Mouse (Mus musculus) limb, embryonic 13.5 days (tissue): ENCODE measurements around the gene Rfxank. TPM values are rescaled to one million over a fixed set of nuclear protein-coding genes. Genes with fewer than 3 reads are reported as not detected.
A peak's percentile ranks its signal among the peaks of the same experiment; 100 is the strongest.

Source experiments
- ATAC-seq: fragments of 200-750 bp; cut with Nextera tagmentation; 2 replicates; pipeline ENCODE4 v1.8.0; 2017; ENCODE audit warnings: low read depth, moderate number of reproducible peaks, moderate TSS enrichment; ENCODE audit not compliant: low FRiP score
- H3K27ac ChIP-seq: fragments of 300-500 bp; sonication (generic); 2 replicates; pipeline ENCODE4 v1.5.1; 2015; ENCODE audit warnings: inconsistent platforms, mild to moderate bottlenecking, moderate library complexity
- H3K27me3 ChIP-seq: fragments of 300-500 bp; sonication (generic); 2 replicates; pipeline ENCODE4 v1.6.1; 2015; ENCODE audit warnings: mild to moderate bottlenecking, inconsistent platforms
- H3K36me3 ChIP-seq: fragments of 300-500 bp; sonication (generic); 2 replicates; pipeline ENCODE4 v1.6.1; 2015; ENCODE audit warnings: inconsistent platforms, mild to moderate bottlenecking, moderate library complexity
- H3K4me1 ChIP-seq: fragments of 300-500 bp; sonication (generic); 2 replicates; pipeline ENCODE4 v1.6.1; 2015; ENCODE audit warnings: inconsistent platforms
- H3K4me2 ChIP-seq: fragments of 300-500 bp; sonication (generic); replicated peaks from 2 replicates; pipeline ENCODE4 v1.6.1; 2015; ENCODE audit warnings: inconsistent platforms, mild to moderate bottlenecking, moderate library complexity
- H3K4me3 ChIP-seq: fragments of 300-500 bp; sonication (generic); 2 replicates; pipeline ENCODE4 v1.5.1; 2015; ENCODE audit warnings: moderate library complexity, mild to moderate bottlenecking, inconsistent platforms
- H3K9ac ChIP-seq: fragments of 300-500 bp; sonication (generic); 2 replicates; pipeline ENCODE4 v1.6.1; 2015; ENCODE audit warnings: mild to moderate bottlenecking, inconsistent platforms
- H3K9me3 ChIP-seq: fragments of 300-500 bp; sonication (generic); 2 replicates; pipeline ENCODE4 v1.6.1; 2016; ENCODE audit warnings: inconsistent platforms
- WGBS: fragments of 180-500 bp; shearing (Covaris S2); methylation state at CpG from one replicate; pipeline ENCODE4 v1.1.7; 2015; 5-methylcytosine and 5-hydroxymethylcytosine counted together
- polyA plus RNA-seq: library from polyadenylated mRNA; unstranded; fragments of >200 nt; fragmentation: Nextera tagmentation; extraction: Ambion mirVana; gene quantifications from 2 replicates; pipeline ENCODE4 v1.2.1, GENCODE M21; 2015

Gene Rfxank
- polyA plus RNA-seq, 1 experiment from 2014 or later, result 26.0 TPM

DNA sequence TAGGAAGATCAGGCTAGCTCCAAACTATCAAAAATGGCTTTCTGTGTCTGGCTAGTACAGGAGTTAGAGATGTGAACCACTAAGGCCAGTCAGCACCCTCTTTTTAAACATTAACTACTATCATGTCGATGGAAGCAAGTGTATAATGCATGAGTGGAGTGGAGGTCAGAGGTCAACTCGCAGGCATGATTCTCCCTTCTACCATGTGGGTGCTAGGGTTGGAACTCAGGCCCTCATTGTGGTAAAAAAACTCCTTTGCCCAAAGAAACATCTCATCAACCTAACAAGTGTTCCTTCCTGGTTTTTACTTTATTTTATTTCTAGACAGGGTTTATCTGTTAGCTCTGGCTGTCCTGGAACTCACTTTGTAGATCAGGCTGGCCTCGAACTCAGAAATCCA is 31.8 kb upstream of the Rfxank start:
- WGBS, result 86% methylated on average over 3 of the region's 3 CpGs
- Histone ChIP-seq H3K4me2 (no peak overlapping the region), H3K9me3 (no peaks in the 10 kb centered on the region), H3K27ac (no peak overlapping the region), H3K4me3 (no peak overlapping the region), H3K36me3 (0 out of 2 replicates have a peak, but pooled peaks cover 5% of the 10 kb centered on the region), H3K4me1 (peaks cover 17% of the 10 kb centered on the region), H3K27me3 (peaks cover 14% of the 10 kb centered on the region), H3K9ac (no peak overlapping the region)
- ATAC-seq, result no peak

DNA sequence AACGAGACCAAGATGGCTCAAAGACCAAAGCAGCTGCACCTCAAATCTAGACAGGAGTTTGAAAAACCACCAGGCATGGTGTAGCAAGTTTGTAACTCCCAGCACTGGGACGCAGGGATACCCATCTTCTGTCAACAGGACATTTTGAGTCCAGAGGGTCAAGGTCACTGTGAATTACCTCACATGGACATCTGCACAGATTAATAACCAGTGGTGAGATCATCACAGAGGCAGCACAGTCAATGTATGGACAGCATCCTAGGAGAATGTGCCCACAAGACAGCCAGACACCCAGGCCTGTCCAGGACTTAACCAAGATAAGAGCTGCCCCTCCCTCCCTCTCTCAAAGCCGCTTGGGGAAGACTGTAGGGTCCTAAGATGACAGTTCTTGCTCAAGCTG is 31.2 kb upstream of the Rfxank start:
- WGBS, result 73% methylated on average over 3 of the region's 3 CpGs
- Histone ChIP-seq H3K9me3 (no peaks in the 10 kb centered on the region), H3K4me3 (no peak overlapping the region), H3K27me3 (peaks cover 21% of the 10 kb centered on the region), H3K4me1 (peaks cover 17% of the 10 kb centered on the region), H3K36me3 (0 out of 2 replicates have a peak, but pooled peaks cover 5% of the 10 kb centered on the region), H3K4me2 (no peak overlapping the region), H3K9ac (no peak overlapping the region), H3K27ac (no peak overlapping the region)
- no peak for ATAC-seq

GRCm38 (mm10) chr8:70166504-70167110 is 27.7 kb upstream of the Rfxank start:
- H3K4me1 ChIP-seq, result 0 out of 2 replicates have a peak, but pooled peaks cover 4% of the 10 kb centered on the region
- ATAC-seq, result peak; percentile 84
- no peak overlapping the region for H3K27ac ChIP-seq
- H3K4me3 ChIP-seq, result peak overlapping the region; percentile 26
- 5% methylated on average over 21 of the region's 21 CpGs for WGBS
- peak overlapping the region; percentile 60 for H3K4me2 ChIP-seq
- H3K9me3 ChIP-seq, result no peaks in the 10 kb centered on the region
- H3K9ac ChIP-seq, result peak overlapping the region; percentile 50
- H3K36me3 ChIP-seq, result no peaks in the 10 kb centered on the region
- H3K27me3 ChIP-seq, result peaks cover 35% of the 10 kb centered on the region

GRCm38 (mm10) chr8:70163316-70163715 is 24.4 kb upstream of the Rfxank start:
- no peak for ATAC-seq
- H3K36me3 ChIP-seq, result no peaks in the 10 kb centered on the region
- H3K4me3 ChIP-seq, result no peak overlapping the region
- H3K9ac ChIP-seq, result no peak overlapping the region
- WGBS, result 84% methylated on average over 3 of the region's 3 CpGs
- H3K27me3 ChIP-seq, result peaks cover 35% of the 10 kb centered on the region
- H3K4me2 ChIP-seq, result no peak overlapping the region
- peaks cover 5% of the 10 kb centered on the region; the same call in 1 of the 2 replicates for H3K4me1 ChIP-seq
- H3K27ac ChIP-seq, result no peak overlapping the region
- no peaks in the 10 kb centered on the region; the same call in 1 of the 2 replicates for H3K9me3 ChIP-seq

DNA sequence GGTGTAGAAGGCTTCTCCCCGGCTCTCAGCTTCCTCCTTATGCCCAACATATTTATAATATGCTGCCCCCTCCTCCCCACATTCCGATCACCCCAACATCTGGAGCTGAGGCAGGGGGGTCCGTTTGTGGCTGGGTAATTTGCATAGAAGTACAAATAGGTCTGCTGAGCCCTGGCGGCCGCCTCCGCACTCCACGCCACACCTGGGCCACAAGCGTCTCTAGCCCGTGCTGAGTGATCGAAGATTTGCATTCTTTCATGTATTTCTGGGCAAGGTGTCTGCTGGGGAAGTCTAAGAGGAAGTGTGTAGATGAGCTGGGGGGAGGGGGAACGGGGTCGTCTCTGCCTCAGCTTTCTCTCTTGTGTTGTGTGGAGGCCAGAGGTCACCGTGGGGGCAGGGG is 21.1 kb upstream of the Rfxank start:
- 66% methylated on average over 13 of the region's 13 CpGs for WGBS
- Histone ChIP-seq H3K27ac (no peak overlapping the region), H3K9ac (no peak overlapping the region), H3K9me3 (no peaks in the 10 kb centered on the region; the same call in 1 of the 2 replicates), H3K36me3 (no peaks in the 10 kb centered on the region), H3K27me3 (peaks cover 18% of the 10 kb centered on the region), H3K4me2 (no peak overlapping the region), H3K4me3 (no peak overlapping the region), H3K4me1 (peaks cover 8% of the 10 kb centered on the region; the same call in 1 of the 2 replicates)
- no peak for ATAC-seq

GRCm38 (mm10) chr8:70159211-70159610 is 20.3 kb upstream of the Rfxank start:
- Histone ChIP-seq H3K9me3 (no peaks in the 10 kb centered on the region; the same call in 1 of the 2 replicates), H3K36me3 (no peaks in the 10 kb centered on the region), H3K9ac (no peak overlapping the region), H3K4me2 (no peak overlapping the region), H3K27ac (no peak overlapping the region), H3K27me3 (peaks cover 12% of the 10 kb centered on the region), H3K4me3 (0 out of 2 replicates have a peak overlapping the region, but pooled peaks have one; percentile 53), H3K4me1 (peaks cover 8% of the 10 kb centered on the region; the same call in 1 of the 2 replicates)
- 86% methylated on average over 4 of the region's 4 CpGs for WGBS
- ATAC-seq, result no peak

DNA sequence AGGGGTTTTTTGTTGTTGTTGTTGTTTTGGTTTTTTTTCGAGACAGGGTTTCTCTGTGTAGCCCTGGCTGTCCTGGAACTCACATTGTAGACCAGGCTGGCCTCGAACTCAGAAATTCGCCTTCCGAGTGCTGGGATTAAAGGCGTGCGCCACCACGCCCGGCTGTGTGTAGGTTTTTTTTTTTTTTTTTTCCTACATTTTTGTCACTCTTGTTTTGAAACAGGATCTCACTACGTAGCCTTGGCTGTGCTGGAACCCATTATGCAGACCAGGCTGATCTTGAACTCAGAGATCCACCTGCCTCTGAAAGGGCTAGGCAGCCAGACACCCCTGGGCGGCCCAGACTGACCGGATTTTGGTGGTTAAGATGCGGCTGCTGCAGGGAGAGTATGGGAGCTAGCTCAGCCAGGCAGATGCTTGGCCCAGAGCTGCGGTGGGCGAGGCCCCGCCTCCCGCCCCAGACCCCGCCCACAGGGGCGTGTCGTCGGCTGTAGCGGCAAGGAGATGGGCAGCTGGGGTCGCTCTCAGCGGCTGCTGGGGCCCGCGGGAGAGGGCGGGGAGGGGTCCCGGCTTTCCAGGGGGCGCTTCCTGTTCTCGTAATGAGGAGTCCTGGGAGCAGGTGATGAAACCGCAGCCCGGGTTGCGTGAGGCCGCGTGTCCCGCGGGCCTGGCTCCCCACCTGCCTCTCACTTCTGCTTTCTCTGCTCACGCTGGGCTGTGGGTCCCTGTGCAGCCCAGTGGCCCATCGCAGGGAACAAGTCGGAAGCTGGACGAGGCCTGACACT is 19.3 kb upstream of the Rfxank start:
- no peaks in the 10 kb centered on the region; the same call in 1 of the 2 replicates for H3K9me3 ChIP-seq
- peak overlapping the region; percentile 62 for H3K9ac ChIP-seq
- H3K4me3 ChIP-seq, result peak overlapping the region; percentile 53
- 12% methylated on average over 37 of the region's 40 CpGs for WGBS
- no peak overlapping the region; the same call in 1 of the 2 replicates for H3K27ac ChIP-seq
- H3K4me1 ChIP-seq, result peaks cover 8% of the 10 kb centered on the region; the same call in 1 of the 2 replicates
- H3K4me2 ChIP-seq, result peak overlapping the region; percentile 77
- ATAC-seq, result peak; percentile 93
- H3K27me3 ChIP-seq, result peaks cover 7% of the 10 kb centered on the region; the same call in 1 of the 2 replicates
- no peaks in the 10 kb centered on the region for H3K36me3 ChIP-seq

DNA sequence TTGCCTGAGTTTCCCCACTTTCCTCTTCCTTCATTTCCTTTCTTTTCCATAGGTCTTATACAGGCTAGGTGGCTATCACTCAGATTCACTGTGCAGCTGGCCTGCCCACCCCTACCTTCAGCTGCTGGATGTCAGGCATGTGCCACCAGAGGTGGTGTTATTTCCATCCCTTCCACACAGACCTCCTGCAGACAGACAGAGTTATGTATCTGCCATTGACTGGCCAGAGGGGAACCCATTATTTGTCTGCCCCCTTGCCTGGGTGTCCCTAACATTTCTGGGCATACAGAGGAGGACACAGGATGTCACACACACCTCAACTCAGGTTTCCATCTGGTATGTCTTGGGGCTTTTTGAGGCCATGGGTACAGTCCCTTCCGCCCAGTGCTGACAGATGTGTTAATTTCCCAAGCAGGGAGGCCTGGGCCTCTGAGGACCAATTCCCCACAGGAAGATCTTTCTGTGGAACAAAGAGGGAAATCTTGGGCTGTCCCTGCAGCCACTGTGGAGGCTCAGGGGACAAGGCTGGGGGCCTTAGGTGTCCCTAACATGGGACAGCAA is 18.4 kb upstream of the Rfxank start:
- H3K27ac ChIP-seq, result no peak overlapping the region
- no peaks in the 10 kb centered on the region; the same call in 1 of the 2 replicates for H3K9me3 ChIP-seq
- H3K9ac ChIP-seq, result 0 out of 2 replicates have a peak overlapping the region, but pooled peaks have one; percentile 6
- 83% methylated on average over 1 of the region's 1 CpGs for WGBS
- ATAC-seq, result no peak
- H3K4me3 ChIP-seq, result no peak overlapping the region
- H3K27me3 ChIP-seq, result peaks cover 7% of the 10 kb centered on the region; the same call in 1 of the 2 replicates
- no peaks in the 10 kb centered on the region for H3K36me3 ChIP-seq
- H3K4me1 ChIP-seq, result peaks cover 9% of the 10 kb centered on the region; the same call in 1 of the 2 replicates
- no peak overlapping the region for H3K4me2 ChIP-seq

- Histone ChIP-seq H3K4me3 (peak overlapping the region; percentile 10), H3K27ac (no peak overlapping the region), H3K4me1 (peaks cover 10% of the 10 kb centered on the region), H3K9me3 (no peaks in the 10 kb centered on the region), H3K36me3 (no peaks in the 10 kb centered on the region), H3K9ac (0 out of 2 replicates have a peak overlapping the region, but pooled peaks have one; percentile 19), H3K27me3 (peaks cover 16% of the 10 kb centered on the region), H3K4me2 (peak overlapping the region; percentile 47)
- peak; percentile 95 for ATAC-seq
- WGBS, result 10% methylated on average over 18 of the region's 22 CpGs
These were observed 13.7 kb upstream of the Rfxank start for GRCm38 (mm10) chr8:70152537-70153257.

GRCm38 (mm10) chr8:70150158-70150557 is 11.2 kb upstream of the Rfxank start:
- Histone ChIP-seq H3K36me3 (peaks cover 21% of the 10 kb centered on the region), H3K4me2 (peak overlapping the region; percentile 35), H3K9ac (0 out of 2 replicates have a peak overlapping the region, but pooled peaks have one; percentile 10), H3K4me3 (peak overlapping the region; percentile 5; the same call in 1 of the 2 replicates), H3K9me3 (no peaks in the 10 kb centered on the region), H3K27me3 (peaks cover 12% of the 10 kb centered on the region), H3K27ac (no peak overlapping the region), H3K4me1 (peaks cover 10% of the 10 kb centered on the region)
- 16% methylated on average over 13 of the region's 13 CpGs for WGBS
- ATAC-seq, result peak; percentile 33; the same call in 1 of the 2 replicates
